Mouse (Mus musculus): ENCODE data around the gene Sept12. TPM values are rescaled to one million over a fixed set of nuclear protein-coding genes. Genes with fewer than 3 reads are reported as not detected.

Sept12 gene
- polyA plus RNA-seq, 1 experiment from 2014 or later, result not detected

- ATAC-seq (ENCODE audit: low FRiP score), result no peak
- H3K27ac ChIP-seq, result no peak overlapping the region
- H3K4me3 ChIP-seq, result no peak overlapping the region
- H3K27me3 ChIP-seq, result no peaks in the 10 kb centered on the region
- peaks cover 74% of the 10 kb centered on the region for H3K36me3 ChIP-seq
- H3K4me2 ChIP-seq (replicated peaks), result no peak overlapping the region
- H3K9ac ChIP-seq, result no peak overlapping the region
- H3K9me3 ChIP-seq (replicated peaks), result no peaks in the 10 kb centered on the region
- peaks cover 13% of the 10 kb centered on the region for H3K4me1 ChIP-seq
- 94% methylated on average over 8 of the region's 8 CpGs for WGBS
These were observed 54.8 kb downstream of the Sept12 start for GRCm38 (mm10) chr16:4942868-4943267.

GRCm38 (mm10) chr16:4941016-4941415 is 56.6 kb downstream of the Sept12 start:
- H3K36me3 ChIP-seq, result peaks cover 73% of the 10 kb centered on the region

GRCm38 (mm10) chr16:4940311-4940850 is 57.3 kb downstream of the Sept12 start:
- Histone ChIP-seq H3K9ac (peak overlapping the region; percentile 9), H3K27ac (no peak overlapping the region), H3K4me3 (peak overlapping the region; percentile 89), H3K4me1 (peaks cover 13% of the 10 kb centered on the region), H3K27me3 (no peaks in the 10 kb centered on the region), H3K9me3 (replicated peaks) (no peaks in the 10 kb centered on the region), H3K36me3 (peaks cover 75% of the 10 kb centered on the region), H3K4me2 (replicated peaks) (peak overlapping the region; percentile 94)
- ATAC-seq (ENCODE audit: low FRiP score), result no peak
- WGBS, result 91% methylated on average over 10 of the region's 10 CpGs

More at GRCm38 (mm10) chr16:4941016-4941415, 56.6 kb downstream of the Sept12 start:
- Histone ChIP-seq H3K4me2 (replicated peaks) (no peak overlapping the region), H3K4me1 (peaks cover 13% of the 10 kb centered on the region), H3K9ac (no peak overlapping the region), H3K9me3 (replicated peaks) (no peaks in the 10 kb centered on the region), H3K27me3 (no peaks in the 10 kb centered on the region), H3K27ac (no peak overlapping the region), H3K4me3 (no peak overlapping the region)
- ATAC-seq (ENCODE audit: low FRiP score), result no peak

- peak; percentile 70 for ATAC-seq (ENCODE audit: low FRiP score)
- no peaks in the 10 kb centered on the region for H3K9me3 ChIP-seq (replicated peaks)
- H3K27ac ChIP-seq, result peak overlapping the region; percentile 85
- WGBS, result 5% methylated on average over 16 of the region's 16 CpGs
- peak overlapping the region; percentile 94 for H3K9ac ChIP-seq
- peak overlapping the region; percentile 89 for H3K4me3 ChIP-seq
- no peaks in the 10 kb centered on the region for H3K27me3 ChIP-seq
- peaks cover 73% of the 10 kb centered on the region for H3K36me3 ChIP-seq
- peak overlapping the region; percentile 94 for H3K4me2 ChIP-seq (replicated peaks)
- H3K4me1 ChIP-seq, result peaks cover 13% of the 10 kb centered on the region
These were observed 58.2 kb downstream of the Sept12 start for GRCm38 (mm10) chr16:4939412-4939811.

GRCm38 (mm10) chr16:4938989-4939388 is 58.7 kb downstream of the Sept12 start:
- no peaks in the 10 kb centered on the region for H3K27me3 ChIP-seq
- peaks cover 73% of the 10 kb centered on the region for H3K36me3 ChIP-seq
- H3K4me3 ChIP-seq, result peak overlapping the region; percentile 89
- H3K4me2 ChIP-seq (replicated peaks), result peak overlapping the region; percentile 94
- no peaks in the 10 kb centered on the region for H3K9me3 ChIP-seq (replicated peaks)
- ATAC-seq (ENCODE audit: low FRiP score), result peak; percentile 96
- peak overlapping the region; percentile 85 for H3K27ac ChIP-seq
- WGBS, result 1% methylated on average over 28 of the region's 28 CpGs
- peak overlapping the region; percentile 94 for H3K9ac ChIP-seq
- H3K4me1 ChIP-seq, result peaks cover 13% of the 10 kb centered on the region

GRCm38 (mm10) chr16:4938461-4938860 is 59.2 kb downstream of the Sept12 start, which contains the start of gene Nudt16l1:
Nudt16l1 (plus strand) TSS chr16:4938761.
- Histone ChIP-seq H3K27ac (peak within 1 kb of the TSS; percentile 85), H3K4me1 (peaks cover 13% of the 10 kb centered on the region), H3K9me3 (replicated peaks) (no peaks in the 10 kb centered on the region), H3K36me3 (peaks cover 72% of the 10 kb centered on the region), H3K4me2 (replicated peaks) (peak within 1 kb of the TSS; percentile 94), H3K4me3 (peak within 1 kb of the TSS; percentile 89), H3K9ac (peak within 1 kb of the TSS; percentile 94), H3K27me3 (no peaks in the 10 kb centered on the region)
- WGBS, result 6% methylated on average over 2 of the region's 2 CpGs
- ATAC-seq (ENCODE audit: low FRiP score), result peak; percentile 5; the same call in 1 of the 2 replicates

GRCm38 (mm10) chr16:4937351-4938190 is 60.1 kb downstream of the Sept12 start:
- Histone ChIP-seq H3K27ac (no peak overlapping the region), H3K9ac (no peak overlapping the region), H3K27me3 (no peaks in the 10 kb centered on the region), H3K9me3 (replicated peaks) (no peaks in the 10 kb centered on the region), H3K36me3 (peaks cover 72% of the 10 kb centered on the region), H3K4me2 (replicated peaks) (no peak overlapping the region), H3K4me1 (peaks cover 13% of the 10 kb centered on the region), H3K4me3 (no peak overlapping the region)
- 88% methylated on average over 8 of the region's 8 CpGs for WGBS
- ATAC-seq (ENCODE audit: low FRiP score), result no peak

Other genes with a start within 250 kb of the Sept12 start
- 95.6 and 99.1 TPM in 2 replicates for gene Cdip1, start 207.6 kb downstream of the Sept12 start, polyA plus RNA-seq (2016; fragmentation: Nextera tagmentation; extraction: Ambion mirVana)
- gene 4930562C15Rik, start 162.4 kb downstream of the Sept12 start, polyA plus RNA-seq (2016; fragmentation: Nextera tagmentation; extraction: Ambion mirVana), result 0.53 and 0.63 TPM in 2 replicates
- 38.8 and 40.6 TPM in 2 replicates for gene Ubald1, start 117.5 kb downstream of the Sept12 start, polyA plus RNA-seq (2016; fragmentation: Nextera tagmentation; extraction: Ambion mirVana)
- 91.1 and 94.0 TPM in 2 replicates for gene Mgrn1, start 111.6 kb downstream of the Sept12 start, polyA plus RNA-seq (2016; fragmentation: Nextera tagmentation; extraction: Ambion mirVana)
- gene Nudt16l1, start 59.1 kb downstream of the Sept12 start, polyA plus RNA-seq (2016; fragmentation: Nextera tagmentation; extraction: Ambion mirVana), result 121 and 134 TPM in 2 replicates
- gene Anks3, start 33.6 kb downstream of the Sept12 start, polyA plus RNA-seq (2016; fragmentation: Nextera tagmentation; extraction: Ambion mirVana), result 66.7 and 68.0 TPM in 2 replicates
- gene Smim22, start 9.4 kb upstream of the Sept12 start, polyA plus RNA-seq (2016; fragmentation: Nextera tagmentation; extraction: Ambion mirVana), result 3.1 and 5.0 TPM in 2 replicates
- gene Rogdi, start 15.7 kb upstream of the Sept12 start, polyA plus RNA-seq (2016; fragmentation: Nextera tagmentation; extraction: Ambion mirVana), result 98.6 and 101 TPM in 2 replicates
- 216 and 238 TPM in 2 replicates for gene Glyr1, start 52.0 kb upstream of the Sept12 start, polyA plus RNA-seq (2016; fragmentation: Nextera tagmentation; extraction: Ambion mirVana)
- 25.0 and 25.4 TPM in 2 replicates for gene Ubn1, start 52.2 kb upstream of the Sept12 start, polyA plus RNA-seq (2016; fragmentation: Nextera tagmentation; extraction: Ambion mirVana)
- gene Ppl, start 134.6 kb upstream of the Sept12 start, polyA plus RNA-seq (2016; fragmentation: Nextera tagmentation; extraction: Ambion mirVana), result 1.3 and 1.7 TPM in 2 replicates
- 1.1 and 1.4 TPM in 2 replicates for gene Sec14l5, start 149.3 kb upstream of the Sept12 start, polyA plus RNA-seq (2016; fragmentation: Nextera tagmentation; extraction: Ambion mirVana)
- gene Nagpa, start 206.2 kb upstream of the Sept12 start, polyA plus RNA-seq (2016; fragmentation: Nextera tagmentation; extraction: Ambion mirVana), result 12.9 and 14.1 TPM in 2 replicates
- gene AU021092, start 224.4 kb upstream of the Sept12 start, polyA plus RNA-seq (2016; fragmentation: Nextera tagmentation; extraction: Ambion mirVana), result 5.8 and 6.3 TPM in 2 replicates
- gene Alg1, start 235.8 kb upstream of the Sept12 start, polyA plus RNA-seq (2016; fragmentation: Nextera tagmentation; extraction: Ambion mirVana), result 29.9 and 32.7 TPM in 2 replicates

Measured in hindbrain, embryonic 12.5 days (tissue).